Mouse (Mus musculus) kidney, postnatal 36 days (tissue): ENCODE results near the gene Ttyh2.
A peak's percentile ranks its signal among the peaks of the same experiment; 100 is the strongest.

Experiments used
- DNase-seq, 2 experiments: peaks; one replicate each; pipeline ENCODE4 v3.0.0; 2021 to 2022; ENCODE audit warnings: mixed read lengths in 2 of 2

The Ttyh2 gene

GRCm38 (mm10) chr11:114711393-114711792, 36.2 kb downstream of the Ttyh2 start:
- DNase-seq: no peak

DNA sequence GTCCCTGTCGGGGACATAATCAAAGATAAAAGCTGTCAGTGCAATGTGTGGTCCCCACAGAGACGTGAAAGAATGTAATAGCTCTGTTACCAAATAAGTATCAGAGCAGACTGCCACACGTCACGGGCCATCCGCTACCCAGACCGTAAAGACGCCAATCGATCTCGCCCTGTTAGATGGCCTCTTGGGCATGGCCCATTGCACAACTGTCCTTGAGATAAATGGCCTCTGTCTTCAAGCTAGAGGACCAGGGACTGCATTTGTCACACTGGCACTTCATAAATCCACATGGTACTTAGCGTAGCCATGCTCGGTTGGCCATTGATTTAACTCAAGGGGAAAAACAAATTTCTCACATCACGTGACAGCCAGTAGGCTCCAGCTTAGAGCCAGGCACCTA, 36.6 kb downstream of the Ttyh2 start:
- DNase-seq: no peak

- DNase-seq: no peak
These were observed 39.3 kb downstream of the Ttyh2 start for GRCm38 (mm10) chr11:114714526-114714925.

DNA sequence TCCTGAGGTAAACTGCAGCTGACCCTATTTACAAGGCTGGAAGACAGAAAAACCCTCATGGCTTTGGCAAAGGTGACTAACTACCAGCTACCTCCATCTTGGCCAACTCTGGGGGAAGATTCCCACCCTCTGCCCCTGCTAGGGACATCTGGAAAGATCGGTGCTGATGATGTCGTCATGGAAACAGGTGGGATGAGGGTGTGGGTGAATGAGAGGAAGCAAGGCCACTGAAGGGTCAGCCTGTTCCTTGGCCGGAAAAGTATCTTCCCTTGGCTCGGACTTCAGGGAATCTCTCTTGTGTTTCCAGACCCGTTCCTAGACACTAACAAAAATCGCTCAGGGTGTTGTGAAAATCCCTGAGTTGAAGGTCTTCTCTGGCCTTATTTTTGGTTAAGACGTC, 40.3 kb downstream of the Ttyh2 start:
- DNase-seq: no peak

DNA sequence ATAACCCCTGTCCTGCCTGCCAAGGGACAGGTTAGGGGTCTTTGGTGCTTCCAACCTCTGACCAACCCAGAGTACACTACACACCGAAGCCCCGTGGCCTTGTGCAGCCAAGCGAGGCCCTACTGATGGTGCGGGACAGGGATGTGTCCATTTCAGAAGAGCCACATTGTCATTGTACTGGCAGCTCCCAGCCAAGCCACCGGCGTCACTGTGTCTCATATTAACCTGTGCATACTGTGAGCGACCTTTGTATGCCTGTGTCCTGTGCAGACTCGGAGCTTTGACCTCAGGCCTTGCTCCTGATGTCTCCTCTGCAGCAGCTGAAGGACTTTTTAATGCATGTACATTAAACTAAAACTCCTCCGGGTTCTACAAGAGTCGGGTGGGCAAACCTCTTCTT, 45.3 kb downstream of the Ttyh2 start:
- DNase-seq: peak in 1 of 2 experiments; percentile 8

DNA sequence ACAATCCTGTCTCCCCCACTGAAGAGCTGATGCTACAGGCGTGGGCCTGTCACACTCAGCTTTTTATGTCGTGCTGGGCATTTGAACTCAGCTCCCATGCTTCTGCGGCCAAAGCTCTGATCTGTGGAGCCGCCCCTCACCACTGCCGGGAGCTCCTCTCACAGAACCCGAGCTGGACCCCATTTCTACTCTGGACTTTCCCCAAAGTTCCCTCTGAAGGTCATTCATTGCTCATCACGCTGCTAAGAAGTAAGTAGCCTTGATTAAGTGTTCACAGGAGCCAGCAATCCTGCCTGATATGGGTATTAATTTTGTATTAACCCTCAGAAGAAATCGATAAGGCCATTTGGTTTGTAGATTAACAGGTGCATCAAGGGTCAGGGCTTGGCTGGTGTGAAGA, 47.2 kb downstream of the Ttyh2 start:
- DNase-seq: no peak

GRCm38 (mm10) chr11:114723030-114723429, 47.8 kb downstream of the Ttyh2 start:
- no peak for DNase-seq

GRCm38 (mm10) chr11:114724787-114725590, 49.8 kb downstream of the Ttyh2 start:
- DNase-seq: no peak

DNA sequence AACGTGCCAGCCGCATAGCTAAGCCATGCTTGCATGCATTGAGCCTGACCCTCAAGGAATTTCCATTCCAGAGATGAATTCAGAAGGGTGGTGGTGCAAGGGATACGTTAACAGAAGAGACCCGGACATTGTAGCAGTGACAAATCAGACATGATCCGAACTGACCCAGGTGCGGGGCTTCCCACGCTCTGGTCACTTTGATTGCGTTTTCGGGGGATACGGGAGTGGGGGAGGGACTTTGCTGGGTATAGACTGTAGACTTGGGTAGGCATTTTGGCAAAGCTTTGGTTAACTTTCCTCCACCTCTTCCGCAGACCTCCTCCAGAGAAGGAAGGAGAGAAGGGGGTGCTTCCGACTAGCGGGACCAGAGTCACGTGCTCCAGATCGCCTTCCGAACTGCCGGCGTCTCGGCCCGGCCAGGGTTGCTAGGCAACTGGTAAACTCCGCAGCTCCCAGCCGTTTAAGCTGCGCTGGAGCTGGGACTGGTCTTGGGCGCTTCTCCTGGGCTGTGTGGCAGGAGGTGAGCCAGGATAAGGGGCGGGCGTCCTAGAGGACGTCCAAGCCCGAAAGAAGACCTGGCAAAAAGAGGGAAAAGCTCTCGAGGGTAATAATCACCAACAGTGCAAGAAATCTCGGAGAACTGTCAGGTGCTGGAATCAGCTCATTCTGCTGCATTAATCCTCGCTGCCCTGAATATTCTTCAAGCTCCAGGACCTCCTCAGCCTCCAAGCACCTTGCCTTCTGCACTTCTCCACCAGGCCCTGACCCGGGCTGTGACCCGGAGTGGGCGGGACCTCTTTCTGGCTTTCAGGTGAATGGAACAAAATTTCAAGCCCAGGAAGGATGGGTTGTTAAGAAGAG, 52.0 kb downstream of the Ttyh2 start, which contains the start of gene Dnaic2:
Gene Dnaic2 (plus strand): TSS at position 444 of the 861 bp plus-strand sequence.
- DNase-seq: peak; percentile 71 to 80

DNA sequence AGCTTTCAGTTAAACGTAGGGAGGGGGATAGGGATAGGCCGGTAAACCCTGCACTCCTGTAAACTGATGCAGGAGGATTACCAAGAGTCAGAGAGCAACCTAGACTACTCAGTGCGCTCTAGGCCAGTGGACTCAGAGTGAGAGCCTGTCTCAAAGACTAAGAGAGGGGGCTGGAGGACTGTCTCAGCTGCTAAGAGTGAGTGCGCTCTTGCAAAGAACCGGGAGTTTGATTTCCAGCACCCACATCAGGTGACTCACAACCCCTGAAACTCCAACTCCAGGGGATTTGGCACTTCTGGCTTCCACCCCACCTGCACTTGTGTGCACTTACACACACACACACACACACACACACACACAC, 52.6 kb downstream of the Ttyh2 start:
- DNase-seq: no peak

- DNase-seq: no peak
These were observed 53.1 kb downstream of the Ttyh2 start for GRCm38 (mm10) chr11:114728333-114728732.

DNA sequence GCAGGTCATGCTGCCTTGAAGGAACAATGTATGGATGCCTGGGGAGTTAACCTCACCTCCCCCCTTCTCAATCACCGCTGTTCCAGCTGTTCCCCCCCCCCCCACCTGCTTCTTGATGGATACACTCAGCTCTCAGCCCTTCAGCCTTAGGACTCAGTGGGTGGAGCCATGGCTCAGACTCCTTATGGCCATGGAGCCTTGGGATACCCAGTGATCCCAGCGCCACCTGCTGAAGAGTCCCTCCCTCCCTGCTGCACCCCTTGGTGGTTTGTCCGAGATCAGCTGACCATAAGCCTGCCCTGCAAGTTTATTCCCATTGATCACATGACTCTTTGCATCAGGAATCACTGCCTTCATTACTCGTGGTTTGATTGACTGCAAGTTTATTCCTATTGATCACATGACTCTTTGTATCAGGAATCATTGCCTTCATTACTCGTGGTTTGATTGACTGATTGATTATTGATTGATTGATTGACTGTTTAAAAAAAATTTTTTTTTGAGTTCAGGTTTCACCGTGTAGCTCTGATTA, 54.7 kb downstream of the Ttyh2 start:
- no peak for DNase-seq

DNA sequence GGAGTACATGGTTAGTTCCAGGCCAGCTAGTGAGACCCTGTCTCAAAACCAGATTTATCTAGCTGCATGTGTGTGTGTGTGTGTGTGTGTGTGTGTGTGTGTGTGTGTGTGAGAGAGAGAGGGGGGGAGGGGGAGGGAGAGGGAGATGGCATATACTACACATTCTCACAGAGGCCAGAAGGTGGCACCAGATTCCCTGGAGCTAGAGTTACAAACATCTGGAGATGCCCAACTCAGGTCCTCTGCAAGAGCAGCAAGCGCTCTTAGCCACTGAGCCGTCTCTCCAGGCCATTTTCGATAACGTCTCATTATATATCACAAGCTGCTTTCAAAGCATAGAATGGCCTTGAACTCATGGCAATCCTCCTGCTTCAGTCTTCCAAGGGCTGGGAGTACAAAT, 56.5 kb downstream of the Ttyh2 start:
- no peak for DNase-seq

DNA sequence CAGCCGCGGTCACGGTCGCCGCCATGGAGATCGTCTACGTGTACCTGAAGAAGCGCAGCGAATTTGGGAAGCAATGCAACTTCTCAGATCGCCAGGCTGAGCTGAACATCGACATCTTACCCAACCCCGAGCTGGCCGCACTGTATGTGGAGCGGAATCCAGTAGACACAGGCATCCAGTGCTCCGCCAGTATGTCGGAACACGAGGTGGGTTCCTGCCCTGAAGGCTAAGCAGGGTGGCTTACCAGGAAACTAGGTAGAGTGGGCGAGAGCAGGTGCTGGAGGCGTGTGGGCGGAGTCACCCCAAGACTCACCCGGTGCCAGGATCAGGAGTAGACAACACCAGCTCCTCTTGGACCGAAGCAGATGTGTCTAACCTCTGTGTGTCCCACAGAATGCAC, 57.7 kb downstream of the Ttyh2 start:
- no peak for DNase-seq

DNA sequence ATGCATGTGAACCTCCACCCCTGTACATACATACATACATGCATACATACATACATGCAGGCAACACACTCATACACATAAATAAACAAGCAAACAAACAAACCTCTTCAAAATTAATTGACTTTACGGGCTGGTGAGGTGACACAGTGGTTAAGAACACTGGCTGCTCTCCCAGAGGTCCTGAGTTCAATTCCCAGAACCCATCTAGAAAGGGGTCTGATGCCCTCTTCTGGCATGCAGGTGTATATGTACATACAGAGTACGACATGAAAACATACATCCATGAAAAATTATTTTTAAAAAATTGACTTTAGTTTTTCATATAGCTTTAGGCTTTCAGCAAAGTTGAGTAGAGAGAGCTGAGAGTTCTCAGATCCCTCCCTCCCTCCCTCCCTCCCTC, 60.9 kb downstream of the Ttyh2 start:
- DNase-seq: no peak

DNA sequence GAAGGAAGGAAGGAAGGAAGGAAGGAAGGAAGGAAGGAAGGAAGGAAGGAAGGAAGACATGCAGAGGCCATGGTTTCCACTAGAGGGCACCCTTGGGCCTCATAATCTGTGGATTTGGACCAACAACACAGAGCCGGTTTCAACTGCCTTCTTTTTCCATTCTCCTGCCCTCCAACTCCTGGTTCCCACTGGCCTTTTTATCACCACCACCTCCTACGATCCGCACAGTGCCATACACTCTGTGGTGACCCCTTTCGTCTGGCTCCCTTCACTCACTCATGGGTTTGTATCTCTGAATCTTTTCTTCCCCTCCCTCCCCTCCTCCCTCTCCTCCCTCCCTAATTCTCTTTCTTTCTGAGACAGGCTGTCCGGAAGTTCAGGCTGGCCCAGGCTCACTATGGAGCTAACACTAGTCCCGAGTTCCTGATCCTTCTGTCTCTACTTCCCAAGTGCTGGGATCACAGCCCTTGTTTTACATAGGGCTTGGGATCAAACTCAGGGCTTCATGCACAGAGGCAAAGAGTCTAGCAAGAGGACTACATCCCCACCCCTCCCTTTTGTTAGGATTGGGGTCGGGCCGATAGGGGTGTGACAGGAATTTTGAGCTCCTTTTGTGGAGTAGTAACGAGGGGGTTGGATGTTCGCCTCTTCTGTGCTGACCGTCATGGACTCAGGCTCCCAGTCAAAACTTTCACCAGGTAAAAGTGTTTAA, 61.8 kb downstream of the Ttyh2 start:
- DNase-seq: peak; percentile 63 to 79

- peak in 1 of 2 experiments; percentile 14 for DNase-seq
These were observed 65.4 kb downstream of the Ttyh2 start for GRCm38 (mm10) chr11:114740598-114740997.

GRCm38 (mm10) chr11:114741451-114741850, 66.2 kb downstream of the Ttyh2 start:
- no peak for DNase-seq

DNA sequence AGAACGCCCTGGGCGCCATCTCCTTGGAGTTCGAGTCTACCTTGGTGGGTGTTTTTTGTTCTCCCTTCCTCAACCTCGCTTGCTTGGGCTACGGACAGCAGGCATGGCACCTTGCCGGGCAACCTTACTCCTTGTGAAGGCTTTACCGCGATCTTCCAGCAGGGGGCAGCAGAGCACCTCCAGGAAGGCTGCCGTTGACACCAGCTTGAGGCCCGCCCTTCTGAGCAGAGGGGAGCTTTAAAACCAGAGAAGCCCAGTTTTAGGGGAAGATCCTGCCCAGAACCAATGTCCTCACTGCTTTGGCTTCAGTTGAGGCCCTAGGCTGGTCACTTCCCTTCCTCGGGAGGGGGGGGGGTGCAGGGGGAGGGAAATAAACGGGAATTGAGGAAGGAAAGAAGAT, 69.9 kb downstream of the Ttyh2 start:
- peak; percentile 87 to 97 for DNase-seq

- DNase-seq: no peak
These were observed 72.4 kb downstream of the Ttyh2 start for GRCm38 (mm10) chr11:114747564-114748138.

DNA sequence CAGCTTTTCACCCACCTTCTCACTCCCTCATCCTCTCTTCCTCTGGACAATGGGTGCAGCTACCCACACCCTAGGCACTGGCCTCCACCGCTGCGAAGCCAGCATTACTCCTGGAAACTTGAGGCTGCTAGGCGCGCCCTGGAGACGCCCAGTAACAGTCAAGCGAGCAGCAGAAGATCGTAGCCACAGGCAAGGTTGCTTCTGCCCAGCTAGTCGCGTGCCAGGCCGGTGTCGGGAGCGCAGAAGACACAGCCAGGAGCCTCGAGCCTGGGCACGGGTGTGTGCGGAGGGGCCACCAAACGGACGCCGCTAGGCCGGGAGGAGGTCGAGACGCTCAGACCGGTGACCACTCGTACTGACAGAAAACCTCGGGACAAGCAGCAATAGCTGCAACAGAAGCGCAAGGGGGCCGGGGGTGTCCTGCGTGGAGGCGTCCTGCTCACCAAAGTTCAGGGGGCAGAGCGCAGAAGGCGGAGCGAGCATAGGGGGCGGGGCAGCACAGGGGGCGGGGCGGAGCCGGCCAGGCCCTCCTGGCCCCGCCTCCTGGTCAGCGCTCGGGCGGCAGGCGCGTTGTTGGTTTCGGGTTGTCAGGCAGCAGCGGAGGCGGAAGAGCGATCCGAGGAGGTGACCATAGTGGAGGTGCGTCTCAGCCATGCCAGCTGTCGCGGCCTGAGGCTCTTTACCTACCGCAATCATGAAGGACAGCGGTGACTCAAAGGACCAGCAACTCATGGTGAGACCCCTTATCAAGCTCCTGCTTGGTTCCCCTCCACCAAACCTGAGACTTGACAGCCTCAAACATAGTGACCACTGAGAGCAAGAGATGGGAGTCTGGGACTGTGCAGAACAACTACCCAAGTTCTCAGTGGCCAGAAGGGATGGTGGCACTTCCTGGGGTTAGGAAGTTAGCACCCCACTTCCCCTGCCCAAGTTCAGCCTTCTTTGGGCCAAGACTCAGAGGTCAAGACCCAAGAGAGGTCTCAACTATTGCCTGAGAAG, 89.9 kb downstream of the Ttyh2 start, which contains the start of gene Kif19a:
Gene Kif19a (plus strand): TSS at position 569 of the 999 bp plus-strand sequence.
- peak; percentile 43 to 82 for DNase-seq
